Mouse (Mus musculus) hindbrain, postnatal 0 days (tissue): Measurements from ENCODE around the gene Acads. TPM values are rescaled to one million over a fixed set of nuclear protein-coding genes. Genes with fewer than 3 reads are reported as not detected.

Source experiments
- ATAC-seq: fragments of 200-750 bp; cut with Nextera tagmentation; 2 replicates; pipeline ENCODE4 v1.8.0; 2017; ENCODE audit warnings: mild to moderate bottlenecking, moderate TSS enrichment, moderate library complexity
- DNase-seq: peaks from one replicate; pipeline ENCODE4 v3.0.0-alpha.2; 2015; ENCODE audit warnings: low spot score
- H3K27ac ChIP-seq: fragments of 300-500 bp; sonication (generic); 2 replicates; pipeline ENCODE4 v1.5.1; 2014; ENCODE audit warnings: mild to moderate bottlenecking
- H3K27me3 ChIP-seq: fragments of 300-500 bp; sonication (generic); 2 replicates; pipeline ENCODE4 v1.6.1; 2014; ENCODE audit warnings: low read length, mixed read lengths; ENCODE audit not compliant: insufficient read depth
- H3K36me3 ChIP-seq: fragments of 300-500 bp; sonication (generic); 2 replicates; pipeline ENCODE4 v1.6.1; 2014; ENCODE audit warnings: low read length, mixed read lengths; ENCODE audit not compliant: insufficient read depth
- H3K4me1 ChIP-seq: fragments of 300-500 bp; sonication (generic); 2 replicates; pipeline ENCODE4 v1.6.1; 2014; ENCODE audit warnings: antibody characterized with exemption, low read length, mixed read lengths; ENCODE audit not compliant: insufficient read depth
- H3K4me2 ChIP-seq: fragments of 300-500 bp; sonication (generic); 2 replicates; pipeline ENCODE4 v1.6.1; 2014; ENCODE audit warnings: low read depth, mild to moderate bottlenecking, low read length, moderate library complexity, mixed read lengths
- H3K4me3 ChIP-seq: fragments of 300-500 bp; sonication (generic); 2 replicates; pipeline ENCODE4 v1.5.1; 2014; ENCODE audit warnings: low read length
- H3K9ac ChIP-seq: fragments of 300-500 bp; sonication (generic); replicated peaks from 2 replicates; pipeline ENCODE4 v1.6.1; 2014; ENCODE audit warnings: mild to moderate bottlenecking, low read length, moderate library complexity, mixed read lengths
- H3K9me3 ChIP-seq: fragments of 300-500 bp; sonication (generic); 2 replicates; pipeline ENCODE4 v1.6.1; 2016; ENCODE audit warnings: low read length, mixed read lengths
- CTCF ChIP-seq: IDR thresholded peaks from 2 replicates; pipeline ENCODE4 v1.5.1; 2016; ENCODE audit warnings: antibody characterized with exemption, control low read depth, low read depth
- WGBS: fragments of 180-500 bp; shearing (Covaris S2); extraction: QIAGEN DNeasy Blood & Tissue Kit; methylation state at CpG from one replicate; pipeline ENCODE4 v1.1.7; 2014; 5-methylcytosine and 5-hydroxymethylcytosine counted together
- polyA plus RNA-seq: library from polyadenylated mRNA; unstranded; fragments of >200 nt; fragmentation: Nextera tagmentation; extraction: Ambion mirVana; gene quantifications from 2 replicates; pipeline ENCODE4 v1.2.1, GENCODE M21; 2015
- total RNA-seq: library from RNA; depleted of rRNA; stranded (reverse); fragments of >200 nt; gene quantifications from 2 replicates; pipeline ENCODE4 v1.2.3, GENCODE M21; 2014

Acads gene
- total and polyA plus RNA-seq, 2 experiments from 2014 or later = 22.1 to 32.5 TPM

DNA sequence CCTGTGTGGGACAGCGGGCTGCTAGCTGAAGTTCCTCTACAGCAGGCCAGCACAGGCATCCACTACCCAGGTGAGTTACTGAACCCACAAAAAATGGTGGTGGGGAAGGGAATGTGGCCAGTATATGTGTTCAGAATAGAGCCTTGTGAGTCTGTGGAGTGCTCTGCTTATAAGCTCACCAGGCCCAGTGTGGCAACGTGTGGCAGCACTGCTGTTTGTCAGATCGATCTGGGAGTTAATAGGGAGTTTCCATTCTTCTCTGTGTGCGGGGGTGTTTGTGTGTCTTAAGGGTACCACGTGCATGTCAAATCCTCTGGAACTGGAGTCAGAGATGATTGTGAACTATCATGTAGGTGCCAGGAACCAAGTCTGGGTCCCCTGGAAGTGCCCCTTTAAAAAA is 19.6 kb downstream of the Acads start:
- Histone ChIP-seq H3K4me1 (no peaks in the 10 kb centered on the region), H3K4me2 (no peak overlapping the region), H3K36me3 (peaks cover 34% of the 10 kb centered on the region), H3K27me3 (no peaks in the 10 kb centered on the region), H3K4me3 (no peak overlapping the region), H3K27ac (no peak overlapping the region), H3K9me3 (no peaks in the 10 kb centered on the region), H3K9ac (no peak overlapping the region)
- TF ChIP-seq CTCF = no peak
- DNase-seq (no peak), ATAC-seq (no peak)
- 77% methylated on average over 5 of the region's 5 CpGs for WGBS

DNA sequence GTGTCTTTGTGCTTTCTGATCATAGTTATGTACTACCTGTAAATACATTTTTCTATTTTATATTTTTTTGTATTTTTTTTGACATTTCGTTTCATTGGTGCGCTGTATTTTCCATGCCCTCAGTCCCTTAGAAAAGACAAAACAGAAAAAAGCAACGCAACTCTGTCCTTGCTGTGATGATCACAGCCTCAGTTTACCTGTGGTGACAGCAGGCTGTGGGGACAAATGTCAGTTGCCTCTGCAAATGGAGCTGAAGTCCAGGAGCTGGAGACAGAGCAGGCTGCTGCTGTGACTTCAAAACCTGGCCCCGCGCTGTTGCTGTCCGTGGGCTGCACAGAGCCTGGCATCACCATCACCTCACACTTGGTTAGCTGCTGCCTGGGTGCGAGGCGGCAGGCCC is 21.0 kb downstream of the Acads start, which contains the start of gene Gm10401:
Gene Gm10401 (minus strand): TSS at position 101 of the 400 bp plus-strand sequence.
- no peak within 1 kb of the TSS for H3K9ac ChIP-seq
- H3K27ac ChIP-seq = no peak within 1 kb of the TSS
- ATAC-seq = no peak
- H3K36me3 ChIP-seq = peaks cover 34% of the 10 kb centered on the region
- no peak for DNase-seq
- H3K27me3 ChIP-seq = no peaks in the 10 kb centered on the region
- H3K9me3 ChIP-seq = no peaks in the 10 kb centered on the region
- H3K4me1 ChIP-seq = no peaks in the 10 kb centered on the region
- no peak for TF ChIP-seq CTCF
- no peak within 1 kb of the TSS for H3K4me3 ChIP-seq
- 97% methylated on average over 8 of the region's 8 CpGs for WGBS
- no peak within 1 kb of the TSS for H3K4me2 ChIP-seq

DNA sequence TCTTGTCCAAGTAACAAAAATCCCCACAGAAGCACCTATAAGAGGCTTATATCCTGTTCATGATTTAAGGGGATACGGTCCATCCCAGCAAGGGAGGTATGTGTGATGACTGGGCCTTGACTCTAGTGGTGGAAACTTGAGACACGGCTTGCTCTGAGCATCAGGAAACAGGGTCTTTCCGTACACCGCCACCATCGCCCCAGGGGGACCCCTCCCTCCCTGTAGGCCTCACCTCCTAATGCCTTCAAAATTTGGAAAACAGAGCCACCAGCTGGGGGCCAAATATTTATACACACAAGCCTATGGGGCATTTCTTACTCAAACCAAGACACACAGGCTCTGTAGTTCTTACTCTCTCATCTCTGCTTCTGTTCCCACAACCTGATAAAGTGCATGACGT is 27.4 kb downstream of the Acads start:
- Histone ChIP-seq H3K36me3 (peaks cover 59% of the 10 kb centered on the region), H3K4me3 (no peak overlapping the region), H3K27ac (no peak overlapping the region), H3K9me3 (no peaks in the 10 kb centered on the region), H3K9ac (no peak overlapping the region), H3K4me1 (peaks cover 2% of the 10 kb centered on the region; the same call in 1 of the 2 replicates), H3K27me3 (no peaks in the 10 kb centered on the region), H3K4me2 (no peak overlapping the region)
- WGBS = 88% methylated on average over 6 of the region's 6 CpGs
- DNase-seq (no peak), ATAC-seq (no peak)
- TF ChIP-seq CTCF = no peak

DNA sequence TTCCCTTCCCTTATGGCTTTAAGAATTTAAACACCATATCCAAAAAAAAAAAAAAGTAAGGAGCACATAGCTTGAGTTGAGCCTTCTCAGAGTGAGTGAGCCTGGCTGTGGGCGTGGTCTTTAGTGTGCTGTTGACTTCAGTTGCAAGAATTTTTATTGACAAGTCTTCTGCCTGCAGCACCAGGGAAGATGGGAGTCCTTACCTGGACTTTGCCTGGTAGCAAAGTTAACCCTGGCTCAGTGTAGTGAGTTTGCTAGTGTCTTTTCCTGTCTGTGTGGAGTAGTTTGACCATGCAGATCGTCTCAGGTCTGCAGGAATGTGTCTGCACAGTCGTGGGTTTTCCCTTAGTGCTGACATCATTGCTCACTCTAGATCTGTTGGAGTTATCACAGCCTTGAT is 28.1 kb downstream of the Acads start:
- WGBS = 83% methylated on average over 3 of the region's 3 CpGs
- ATAC-seq = no peak
- DNase-seq = no peak
- no peak overlapping the region for H3K27ac ChIP-seq
- no peaks in the 10 kb centered on the region for H3K9me3 ChIP-seq
- H3K4me2 ChIP-seq = no peak overlapping the region
- H3K4me3 ChIP-seq = no peak overlapping the region
- no peak for TF ChIP-seq CTCF
- H3K9ac ChIP-seq = no peak overlapping the region
- H3K36me3 ChIP-seq = peaks cover 58% of the 10 kb centered on the region
- no peaks in the 10 kb centered on the region for H3K27me3 ChIP-seq
- peaks cover 2% of the 10 kb centered on the region; the same call in 1 of the 2 replicates for H3K4me1 ChIP-seq

GRCm38 (mm10) chr5:115089592-115090268 is 29.4 kb downstream of the Acads start:
- H3K4me3 ChIP-seq = no peak overlapping the region
- DNase-seq (no peak), ATAC-seq (no peak)
- no peak overlapping the region for H3K27ac ChIP-seq
- peaks cover 48% of the 10 kb centered on the region for H3K36me3 ChIP-seq
- H3K9me3 ChIP-seq = no peaks in the 10 kb centered on the region
- 0 out of 2 replicates have a peak, but pooled peaks have one; percentile 28 for TF ChIP-seq CTCF
- H3K4me2 ChIP-seq = no peak overlapping the region
- no peaks in the 10 kb centered on the region for H3K27me3 ChIP-seq
- WGBS = 92% methylated on average over 5 of the region's 5 CpGs
- H3K4me1 ChIP-seq = peaks cover 2% of the 10 kb centered on the region; the same call in 1 of the 2 replicates
- H3K9ac ChIP-seq = no peak overlapping the region

DNA sequence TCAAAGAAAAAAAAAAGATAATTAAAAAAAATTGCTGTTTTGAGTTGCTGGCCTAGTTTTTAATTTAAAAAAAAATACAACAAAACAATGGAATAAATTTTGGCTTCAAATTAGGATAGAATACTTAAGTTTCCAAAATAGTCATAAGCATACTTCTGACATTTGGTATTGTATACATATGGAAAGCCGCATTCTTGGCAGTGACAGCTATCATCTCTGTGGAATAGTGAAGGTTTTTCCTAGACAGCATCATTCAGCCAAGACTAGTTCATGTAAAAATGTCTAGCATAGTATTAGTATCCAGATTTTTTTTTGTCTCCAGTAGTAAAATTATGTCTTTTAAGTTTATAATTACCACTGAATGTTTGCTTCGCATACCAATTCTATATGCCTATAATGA is 33.5 kb downstream of the Acads start:
- H3K4me2 ChIP-seq = no peak overlapping the region
- no peak for TF ChIP-seq CTCF
- no peaks in the 10 kb centered on the region for H3K27me3 ChIP-seq
- no peaks in the 10 kb centered on the region for H3K9me3 ChIP-seq
- H3K4me1 ChIP-seq = no peaks in the 10 kb centered on the region
- H3K36me3 ChIP-seq = peaks cover 53% of the 10 kb centered on the region
- WGBS = 93% methylated on average over 2 of the region's 2 CpGs
- H3K9ac ChIP-seq = no peak overlapping the region
- no peak overlapping the region for H3K27ac ChIP-seq
- no peak for ATAC-seq
- DNase-seq = no peak
- no peak overlapping the region for H3K4me3 ChIP-seq

GRCm38 (mm10) chr5:115083492-115083891 is 35.7 kb downstream of the Acads start:
- Histone ChIP-seq H3K4me3 (no peak overlapping the region), H3K4me1 (no peaks in the 10 kb centered on the region), H3K9ac (no peak overlapping the region), H3K27ac (no peak overlapping the region), H3K27me3 (no peaks in the 10 kb centered on the region), H3K36me3 (peaks cover 34% of the 10 kb centered on the region), H3K4me2 (no peak overlapping the region), H3K9me3 (no peaks in the 10 kb centered on the region)
- DNase-seq (no peak), ATAC-seq (no peak)
- no peak for TF ChIP-seq CTCF
- WGBS = 90% methylated on average over 6 of the region's 6 CpGs
